Mouse (Mus musculus) R1 (cell line): ENCODE data around the gene Nobox.

Experiments used
- DNase-seq: peaks from one replicate; pipeline ENCODE4 v3.0.0-alpha.2; 2018; ENCODE audit warnings: low read depth, low spot score

The Nobox gene

GRCm38 (mm10) chr6:43309454-43309853 lies at the start of gene Nobox:
Nobox (minus strand) TSS chr6:43309554.
- no peak for DNase-seq

GRCm38 (mm10) chr6:43354562-43355241 lies 45.3 kb upstream of the Nobox start:
- no peak for DNase-seq

- DNase-seq: no peak
Measured at GRCm38 (mm10) chr6:43353446-43353845, 44.1 kb upstream of the Nobox start.

- no peak for DNase-seq
Measured at GRCm38 (mm10) chr6:43349083-43349482, 39.7 kb upstream of the Nobox start.

GRCm38 (mm10) chr6:43347637-43348036 lies 38.3 kb upstream of the Nobox start:
- DNase-seq: no peak

GRCm38 (mm10) chr6:43343006-43343405 lies 33.7 kb upstream of the Nobox start:
- no peak for DNase-seq

- no peak for DNase-seq
Measured at GRCm38 (mm10) chr6:43342386-43342785, 33.0 kb upstream of the Nobox start.

- no peak for DNase-seq
Measured at GRCm38 (mm10) chr6:43338804-43339203, 29.4 kb upstream of the Nobox start.

- DNase-seq: no peak
Measured at GRCm38 (mm10) chr6:43337491-43337961, 28.2 kb upstream of the Nobox start.

- no peak for DNase-seq
Measured at GRCm38 (mm10) chr6:43335619-43336234, 26.4 kb upstream of the Nobox start.

- no peak for DNase-seq
Measured at GRCm38 (mm10) chr6:43333479-43333878, 24.1 kb upstream of the Nobox start.

- no peak for DNase-seq
Measured at GRCm38 (mm10) chr6:43312961-43313656, 3.8 kb upstream of the Nobox start.

GRCm38 (mm10) chr6:43312546-43312945 lies 3.2 kb upstream of the Nobox start:
- no peak for DNase-seq

- no peak for DNase-seq
Measured at GRCm38 (mm10) chr6:43310071-43310470, 717 bp upstream of the Nobox start.

GRCm38 (mm10) chr6:43297508-43297850 lies 11.9 kb downstream of the Nobox start:
- DNase-seq: peak; percentile 23

- peak; percentile 34 for DNase-seq
Measured at GRCm38 (mm10) chr6:43296798-43297507, 12.4 kb downstream of the Nobox start.

- DNase-seq: no peak
Measured at GRCm38 (mm10) chr6:43295908-43296307, 13.4 kb downstream of the Nobox start.

GRCm38 (mm10) chr6:43293175-43293574 lies 16.2 kb downstream of the Nobox start:
- no peak for DNase-seq

- DNase-seq: no peak
Measured at GRCm38 (mm10) chr6:43292471-43293076, 16.8 kb downstream of the Nobox start.

- DNase-seq: no peak
Measured at GRCm38 (mm10) chr6:43292041-43292440, 17.3 kb downstream of the Nobox start.

GRCm38 (mm10) chr6:43280481-43280880 lies 28.9 kb downstream of the Nobox start:
- no peak for DNase-seq

- peak; percentile 14 for DNase-seq
Measured at GRCm38 (mm10) chr6:43278247-43278646, 31.1 kb downstream of the Nobox start.
